Mouse (Mus musculus): ENCODE results near the gene Snip1. TPM values are rescaled to one million over a fixed set of nuclear protein-coding genes. Genes with fewer than 3 reads are reported as not detected.

The Snip1 gene
- total and polyA plus RNA-seq, 3 experiments, result 33.4 to 62.2 (median 40.6) TPM

- H3K27me3 ChIP-seq (ENCODE audit: control insufficient read depth in 1 of 2, insufficient read depth in 2 of 2, low read length in 2 of 2), result no peaks in the 10 kb centered on the region
- DNase-seq (ENCODE audit: low read depth, low spot score), result no peak
- no peak for TF ChIP-seq ZNF384 (IDR thresholded peaks at IDR 0.05; ENCODE audit: low read depth, low read length)
- no peak overlapping the region for H3K27ac ChIP-seq (ENCODE audit: control insufficient read depth, low read depth, low read length)
- no peaks in the 10 kb centered on the region for H3K9me3 ChIP-seq (replicated peaks; ENCODE audit: insufficient read depth, low read length)
- H3K4me1 ChIP-seq (ENCODE audit: control insufficient read depth in 1 of 2, insufficient read depth in 2 of 2, low read length in 2 of 2), result peaks cover 0 to 6% of the 10 kb centered on the region in 2 experiments; a peak in 2 of 4 replicates
- H3K36me3 ChIP-seq (ENCODE audit: control insufficient read depth in 1 of 2, insufficient read depth in 2 of 2, low read length in 2 of 2), result peaks cover 4 to 9% of the 10 kb centered on the region in 2 experiments; a peak in 3 of 4 replicates
- H3K79me2 ChIP-seq (ENCODE audit: control insufficient read depth, insufficient read depth, low read length, poor library complexity), result peaks cover 5% of the 10 kb centered on the region; the same call in 1 of the 2 replicates
- H3K4me3 ChIP-seq (ENCODE audit: control insufficient read depth in 1 of 2, insufficient read depth in 1 of 2, low read depth in 2 of 2, low read length in 2 of 2), result no peak overlapping the region
- no peak overlapping the region for H3K9ac ChIP-seq (ENCODE audit: control insufficient read depth, low read depth, low read length, poor library complexity, severe bottlenecking)
Measured at GRCm38 (mm10) chr4:125078698-125079097, 12.2 kb downstream of the Snip1 start.

- TF ChIP-seq MXI1 (IDR thresholded peaks at IDR 0.05; ENCODE audit: low read depth, low read length), result peak; percentile 69; the same call in 1 of the 2 replicates
- peak; percentile 96 to 98 for TF ChIP-seq POLR2A (IDR thresholded peaks at IDR 0.05; ENCODE audit: control insufficient read depth in 1 of 2, insufficient read depth in 1 of 2, low read depth in 1 of 2, low read length in 2 of 2, poor library complexity in 1 of 2)
- TF ChIP-seq SIN3A (IDR thresholded peaks at IDR 0.05; ENCODE audit: low read length), result peak; percentile 94
- TF ChIP-seq TAL1 (IDR thresholded peaks at IDR 0.05; ENCODE audit: low read length), result no peak
- peak; percentile 10; the same call in 1 of the 2 replicates for TF ChIP-seq SMC3 (IDR thresholded peaks at IDR 0.05; ENCODE audit: low read depth, low read length)
- peak; percentile 54 for TF ChIP-seq MAX (IDR thresholded peaks at IDR 0.05; ENCODE audit: low read length)
- TF ChIP-seq ZNF384 (IDR thresholded peaks at IDR 0.05; ENCODE audit: low read depth, low read length), result no peak
- peak; percentile 62; the same call in 1 of the 2 replicates for TF ChIP-seq MYC (IDR thresholded peaks at IDR 0.05; ENCODE audit: low read depth, low read length)
- peak; percentile 96 for TF ChIP-seq NELFE (IDR thresholded peaks at IDR 0.05; ENCODE audit: low read depth, low read length)
- TF ChIP-seq MYB (IDR thresholded peaks at IDR 0.05; ENCODE audit: low read depth, low read length), result no peak
- TF ChIP-seq ZMIZ1 (IDR thresholded peaks at IDR 0.05; ENCODE audit: low read depth, low read length), result peak; percentile 84
- peak; percentile 91 for TF ChIP-seq E2F4 (IDR thresholded peaks at IDR 0.05; ENCODE audit: borderline replicate concordance, low read depth, low read length)
- no peak; the same call in 1 of the 2 replicates for TF ChIP-seq MAZ (IDR thresholded peaks at IDR 0.05; ENCODE audit: low read depth, low read length)
- TF ChIP-seq TCF12 (IDR thresholded peaks at IDR 0.05; ENCODE audit: low read depth, low read length), result peak; percentile 44; the same call in 1 of the 2 replicates
- no peak for TF ChIP-seq UBTF (IDR thresholded peaks at IDR 0.05; ENCODE audit: borderline replicate concordance, insufficient read depth, low read depth, low read length)
- TF ChIP-seq ELF1 (IDR thresholded peaks at IDR 0.05; ENCODE audit: low read depth, low read length), result peak; percentile 87
- TF ChIP-seq NRF1 (IDR thresholded peaks at IDR 0.05; ENCODE audit: insufficient read depth, low read depth, low read length, poor library complexity, severe bottlenecking), result peak; percentile 87
- peak in 2 of 3 experiments; percentile 92; a peak in 5 of 6 replicates for TF ChIP-seq CTCF (IDR thresholded peaks at IDR 0.05 in 2 of 3, conservative IDR thresholded peaks at IDR 0.05 in 1 of 3; ENCODE audit: control insufficient read depth in 1 of 3, insufficient read depth in 1 of 3, low read depth in 2 of 3, low read length in 3 of 3, poor library complexity in 1 of 3, severe bottlenecking in 1 of 3)
- TF ChIP-seq POLR2AphosphoS5 (IDR thresholded peaks at IDR 0.05; ENCODE audit: borderline replicate concordance, low read depth, low read length), result no peak
- TF ChIP-seq HCFC1 (IDR thresholded peaks at IDR 0.05; ENCODE audit: low read depth, low read length), result peak; percentile 73; the same call in 1 of the 2 replicates
- TF ChIP-seq POLR2AphosphoS2 (IDR thresholded peaks at IDR 0.05; ENCODE audit: low read length), result peak; percentile 77
- Histone ChIP-seq H3K9me3 (replicated peaks; ENCODE audit: insufficient read depth, low read length) (no peaks in the 10 kb centered on the region), H3K27ac (ENCODE audit: control insufficient read depth, low read depth, low read length) (peak within 1 kb of the TSS; percentile 71), H3K27me3 (ENCODE audit: control insufficient read depth in 1 of 2, insufficient read depth in 2 of 2, low read length in 2 of 2) (no peaks in the 10 kb centered on the region), H3K4me3 (ENCODE audit: control insufficient read depth in 1 of 2, insufficient read depth in 1 of 2, low read depth in 2 of 2, low read length in 2 of 2) (peak within 1 kb of the TSS; percentile 74 to 92), H3K79me2 (ENCODE audit: control insufficient read depth, insufficient read depth, low read length, poor library complexity) (peaks cover 13% of the 10 kb centered on the region), H3K9ac (ENCODE audit: control insufficient read depth, low read depth, low read length, poor library complexity, severe bottlenecking) (peak within 1 kb of the TSS; percentile 96), H3K4me1 (ENCODE audit: control insufficient read depth in 1 of 2, insufficient read depth in 2 of 2, low read length in 2 of 2) (peaks cover 0 to 14% of the 10 kb centered on the region in 2 experiments; a peak in 3 of 4 replicates), H3K36me3 (ENCODE audit: control insufficient read depth in 1 of 2, insufficient read depth in 2 of 2, low read length in 2 of 2) (peaks cover 2 to 13% of the 10 kb centered on the region in 2 experiments; a peak in 2 of 4 replicates)
- DNase-seq (ENCODE audit: low read depth, low spot score), result peak; percentile 90
Measured at GRCm38 (mm10) chr4:125084403-125085345, 18.2 kb downstream of the Snip1 start, which contains the start of gene Meaf6. Gene Meaf6, plus strand, starts transcription at chr4:125085134.
